Mouse (Mus musculus) gastrocnemius, adult 2 months (tissue): ENCODE results near the gene Ebna1bp2. TPM values are rescaled to one million over a fixed set of nuclear protein-coding genes. Genes with fewer than 3 reads are reported as not detected.
A peak's percentile ranks its signal among the peaks of the same experiment; 100 is the strongest.

Source experiments
- DNase-seq: peaks from one replicate; pipeline ENCODE4 v3.0.0; 2022
- H3K27ac ChIP-seq: fragments of 200-600 bp; 2 replicates; pipeline ENCODE4 v1.8.1; 2022; ENCODE audit warnings: mild to moderate bottlenecking
- H3K4me3 ChIP-seq: fragments of 200-600 bp; 2 replicates; pipeline ENCODE4 v1.8.1; 2022; ENCODE audit warnings: mild to moderate bottlenecking, moderate library complexity
- CTCF ChIP-seq: fragments of 200-600 bp; IDR thresholded peaks from 2 replicates; pipeline ENCODE4 v1.8.1; 2022; ENCODE audit warnings: antibody characterized with exemption, mild to moderate bottlenecking, moderate library complexity
- intact Hi-C: fragments of 180-260 bp; cut with DNase I; formaldehyde crosslinking; loops from one replicate; pipeline ENCODE4 v1.15.1; 2025
- long read RNA-seq, 2 experiments: library from polyadenylated mRNA; stranded (forward); transcript quantifications; one replicate each; pipeline ENCODE4 v2.0.0; 2021
- total RNA-seq, 2 experiments: library from RNA; stranded (reverse); gene quantifications; 2 replicates each; pipeline ENCODE4 v1.2.3; 2021

The Ebna1bp2 gene
- total RNA-seq: 10 to 100 TPM; 24.9 to 26.7 TPM
- long read RNA-seq, experiment 1, transcript Ebna1bp2-201 (9 exons, 2,960 nt): major isoform, 12 of 17 reads
- long read RNA-seq, experiment 1, partial matches to known transcripts: 2 of 17 reads
- long read RNA-seq, experiment 1, other reads (novel, unspliced or antisense): 3 of 17 reads
- long read RNA-seq, experiment 2, transcript Ebna1bp2-201 (9 exons, 2,960 nt): major isoform, 21 of 26 reads
- long read RNA-seq, experiment 2, partial matches to known transcripts: 0 of 26 reads
- long read RNA-seq, experiment 2, other reads (novel, unspliced or antisense): 4 of 26 reads

- TF ChIP-seq CTCF: no peak
- peak within 1 kb of the TSS; percentile 77 for H3K4me3 ChIP-seq
- DNase-seq: peak; percentile 91
- peak within 1 kb of the TSS; percentile 89 for H3K27ac ChIP-seq
- intact Hi-C loops: no loop called here
Observed at GRCm38 (mm10) chr4:118620279-118620966, at the start of gene Ebna1bp2, which contains the start of gene Cfap57. TSS of gene Ebna1bp2 (plus strand) at chr4:118620799. TSS of gene Cfap57 (minus strand) at chr4:118620777.

GRCm38 (mm10) chr4:118571441-118571840, 49.2 kb upstream of the Ebna1bp2 start:
- no peak overlapping the region for H3K27ac ChIP-seq
- intact Hi-C loops: no loop called here
- TF ChIP-seq CTCF: no peak
- no peak for DNase-seq
- H3K4me3 ChIP-seq: no peak overlapping the region

GRCm38 (mm10) chr4:118576097-118576496, 44.5 kb upstream of the Ebna1bp2 start:
- Histone ChIP-seq H3K4me3 (no peak overlapping the region), H3K27ac (no peak overlapping the region)
- TF ChIP-seq CTCF: peak; percentile 79
- intact Hi-C loops: no loop called here
- peak; percentile 76 for DNase-seq

- intact Hi-C loops: no loop called here
- peak; percentile 53 for TF ChIP-seq CTCF
- peak; percentile 32 for DNase-seq
- Histone ChIP-seq H3K4me3 (no peak overlapping the region), H3K27ac (no peak overlapping the region)
Observed at GRCm38 (mm10) chr4:118579313-118579712, 41.3 kb upstream of the Ebna1bp2 start.

GRCm38 (mm10) chr4:118581508-118581907, 39.1 kb upstream of the Ebna1bp2 start:
- intact Hi-C loops: no loop called here
- no peak for TF ChIP-seq CTCF
- Histone ChIP-seq H3K27ac (no peak overlapping the region), H3K4me3 (no peak overlapping the region)
- DNase-seq: no peak

GRCm38 (mm10) chr4:118582629-118583028, 38.0 kb upstream of the Ebna1bp2 start:
- TF ChIP-seq CTCF: peak; percentile 8; the same call in 1 of the 2 replicates
- intact Hi-C loops: no loop called here

GRCm38 (mm10) chr4:118589053-118589732, 31.4 kb upstream of the Ebna1bp2 start:
- no peak overlapping the region for H3K27ac ChIP-seq
- H3K4me3 ChIP-seq: no peak overlapping the region
- TF ChIP-seq CTCF: no peak
- no peak for DNase-seq
- intact Hi-C loops: no loop called here

More at GRCm38 (mm10) chr4:118582629-118583028, 38.0 kb upstream of the Ebna1bp2 start:
- no peak for DNase-seq
- Histone ChIP-seq H3K4me3 (no peak overlapping the region), H3K27ac (no peak overlapping the region)

- no peak overlapping the region for H3K4me3 ChIP-seq
- intact Hi-C loops: no loop called here
- no peak for TF ChIP-seq CTCF
- no peak for DNase-seq
- no peak overlapping the region for H3K27ac ChIP-seq
Observed at GRCm38 (mm10) chr4:118589733-118590130, 30.9 kb upstream of the Ebna1bp2 start.

GRCm38 (mm10) chr4:118604065-118604464, 16.5 kb upstream of the Ebna1bp2 start:
- intact Hi-C loops: no loop called here
- Histone ChIP-seq H3K4me3 (no peak overlapping the region), H3K27ac (no peak overlapping the region)
- DNase-seq: no peak
- TF ChIP-seq CTCF: no peak

GRCm38 (mm10) chr4:118609836-118610235, 10.8 kb upstream of the Ebna1bp2 start:
- no peak overlapping the region for H3K4me3 ChIP-seq
- intact Hi-C loops: no loop called here
- no peak for DNase-seq
- H3K27ac ChIP-seq: no peak overlapping the region
- TF ChIP-seq CTCF: no peak

- peak; percentile 32 for DNase-seq
- peak; percentile 55 for TF ChIP-seq CTCF
Observed at GRCm38 (mm10) chr4:118612619-118613018, 8.0 kb upstream of the Ebna1bp2 start.

GRCm38 (mm10) chr4:118615412-118615811, 5.2 kb upstream of the Ebna1bp2 start:
- Histone ChIP-seq H3K4me3 (no peak overlapping the region), H3K27ac (no peak overlapping the region)
- no peak for DNase-seq
- no peak for TF ChIP-seq CTCF
- intact Hi-C loops: no loop called here

More at GRCm38 (mm10) chr4:118612619-118613018, 8.0 kb upstream of the Ebna1bp2 start:
- H3K4me3 ChIP-seq: no peak overlapping the region
- H3K27ac ChIP-seq: no peak overlapping the region
- intact Hi-C loops: no loop called here

GRCm38 (mm10) chr4:118620967-118621320, 345 bp downstream of the Ebna1bp2 start:
- intact Hi-C loops: no loop called here
- TF ChIP-seq CTCF: no peak
- H3K27ac ChIP-seq: peak overlapping the region; percentile 89

More at GRCm38 (mm10) chr4:118620967-118621320, 345 bp downstream of the Ebna1bp2 start:
- DNase-seq: no peak
- peak overlapping the region; percentile 77 for H3K4me3 ChIP-seq
